Mouse (Mus musculus) Patski (cell line): ENCODE results near the gene Cox15. TPM values are rescaled to one million over a fixed set of nuclear protein-coding genes. Genes with fewer than 3 reads are reported as not detected.

ENCODE experiments used
- ATAC-seq: fragments of 100-300 bp; one replicate; pipeline ENCODE4 v1.8.0; 2021
- CTCF ChIA-PET: fragments of 350-600 bp; sonication (Branson Sonifier 250); formaldehyde crosslinking; loops from one replicate; lab custom pipeline; 2022; ENCODE audit warnings: inconsistent platforms; lab: Charles Lee
- POLR2A ChIA-PET: fragments of 350-600 bp; sonication (Branson Sonifier 250); formaldehyde crosslinking; loops from one replicate; lab custom pipeline; 2022; ENCODE audit warnings: antibody characterized with exemption, inconsistent platforms; lab: Charles Lee
- DNase-seq: peaks from one replicate; pipeline ENCODE4 v3.0.0-alpha.2; 2011; ENCODE audit warnings: low read depth, low spot score
- H3K27me3 ChIP-seq: fragments of 371-371 bp; one replicate; pipeline ENCODE4 v1.5.1; 2021
- CTCF ChIP-seq: fragments of 100-300 bp; IDR thresholded peaks from one replicate; pipeline ENCODE4 v1.5.1; 2021
- in situ Hi-C: fragments of 300-500 bp; cut with MboI; formaldehyde crosslinking; loops from 3 replicates; pipeline ENCODE4 v1.11.1; 2018; ENCODE audit warnings: low pct_unique_long_range_greater_than_20kb, mixed read lengths
- polyA plus RNA-seq: library from polyadenylated mRNA; unstranded; gene quantifications from one replicate; pipeline ENCODE4 v1.2.3, GENCODE M21; 2021

Gene Cox15
- polyA plus RNA-seq, 1 experiment from 2014 or later = 32.7 TPM

GRCm38 (mm10) chr19:43780391-43780790 lies 27.6 kb upstream of the Cox15 start:
- TF ChIP-seq CTCF = no peak
- ChIA-PET CTCF (no interaction called here), POLR2A (interaction anchor here (0.6 to 0.8 kb wide), 2 partner anchors 19 to 147 kb away, joined by 3 to 4 read pairs; no protein-coding TSS in a partner anchor)

GRCm38 (mm10) chr19:43777308-43777707 lies 24.5 kb upstream of the Cox15 start:
- POLR2A ChIA-PET = no interaction called here
- TF ChIP-seq CTCF = no peak

More at GRCm38 (mm10) chr19:43780391-43780790, 27.6 kb upstream of the Cox15 start:
- DNase-seq = no peak
- no peak for ATAC-seq
- peaks cover 81% of the 10 kb centered on the region for H3K27me3 ChIP-seq
- in situ Hi-C loops = no loop called here

GRCm38 (mm10) chr19:43776561-43776960 lies 23.8 kb upstream of the Cox15 start:
- DNase-seq (no peak), ATAC-seq (no peak)
- TF ChIP-seq CTCF = no peak
- POLR2A ChIA-PET = no interaction called here
- CTCF ChIA-PET = interaction anchor here (1.1 kb wide), 1 partner anchor 9 kb away, joined by 3 read pairs; no protein-coding TSS in a partner anchor
- H3K27me3 ChIP-seq = peaks cover 59% of the 10 kb centered on the region
- in situ Hi-C loops = no loop called here

More at GRCm38 (mm10) chr19:43777308-43777707, 24.5 kb upstream of the Cox15 start:
- no peak for DNase-seq
- peaks cover 62% of the 10 kb centered on the region for H3K27me3 ChIP-seq
- ATAC-seq = no peak
- in situ Hi-C loops = no loop called here
- CTCF ChIA-PET = no interaction called here

- TF ChIP-seq CTCF = no peak
- peaks cover 49% of the 10 kb centered on the region for H3K27me3 ChIP-seq
- in situ Hi-C loops = no loop called here
- no peak for DNase-seq
- ChIA-PET POLR2A (interaction anchor here (0.6 kb wide), 1 partner anchor 261 kb away, joined by 3 read pairs; no protein-coding TSS in a partner anchor), CTCF (no interaction called here)
- ATAC-seq = no peak
Measured at GRCm38 (mm10) chr19:43775433-43775832, 22.6 kb upstream of the Cox15 start.

GRCm38 (mm10) chr19:43772311-43772710 lies 19.5 kb upstream of the Cox15 start:
- DNase-seq = no peak
- CTCF ChIA-PET = no interaction called here
- peaks cover 26% of the 10 kb centered on the region for H3K27me3 ChIP-seq
- ATAC-seq = no peak
- in situ Hi-C loops = no loop called here
- POLR2A ChIA-PET = no interaction called here
- no peak for TF ChIP-seq CTCF

GRCm38 (mm10) chr19:43771499-43771969 lies 18.7 kb upstream of the Cox15 start:
- in situ Hi-C loops = no loop called here
- H3K27me3 ChIP-seq = peaks cover 18% of the 10 kb centered on the region
- ATAC-seq (no peak), DNase-seq (no peak)
- CTCF ChIA-PET = no interaction called here
- POLR2A ChIA-PET = no interaction called here
- TF ChIP-seq CTCF = no peak

GRCm38 (mm10) chr19:43770584-43770983 lies 17.8 kb upstream of the Cox15 start:
- POLR2A ChIA-PET = no interaction called here
- in situ Hi-C loops = no loop called here
- ATAC-seq (no peak), DNase-seq (no peak)
- CTCF ChIA-PET = interaction anchor here (0.6 kb wide), 1 partner anchor 22 kb away, joined by 3 read pairs; no protein-coding TSS in a partner anchor
- peaks cover 9% of the 10 kb centered on the region for H3K27me3 ChIP-seq
- TF ChIP-seq CTCF = no peak

- no peak for TF ChIP-seq CTCF
- ChIA-PET POLR2A (no interaction called here), CTCF (interaction anchor here (1.4 kb wide), 1 partner anchor 9 kb away, joined by 3 read pairs; no protein-coding TSS in a partner anchor)
- ATAC-seq (no peak), DNase-seq (no peak)
- no peaks in the 10 kb centered on the region for H3K27me3 ChIP-seq
- in situ Hi-C loops = no loop called here
Measured at GRCm38 (mm10) chr19:43769366-43769960, 16.7 kb upstream of the Cox15 start.

GRCm38 (mm10) chr19:43767549-43768322 lies 14.9 kb upstream of the Cox15 start:
- CTCF ChIA-PET = interaction anchor here (1.2 to 1.9 kb wide), 3 partner anchors 9 to 14 kb away, joined by 3 to 8 read pairs (median 3); no protein-coding TSS in a partner anchor
- POLR2A ChIA-PET = interaction anchor here (0.7 kb wide), 1 partner anchor 91 kb away, joined by 3 read pairs; no protein-coding TSS in a partner anchor
- no peak for TF ChIP-seq CTCF
- ATAC-seq (no peak), DNase-seq (no peak)
- in situ Hi-C loops = no loop called here
- H3K27me3 ChIP-seq = no peaks in the 10 kb centered on the region

- no peak for DNase-seq
- no peak for ATAC-seq
- no peaks in the 10 kb centered on the region for H3K27me3 ChIP-seq
- CTCF ChIA-PET = interaction anchor here (1.2 to 1.9 kb wide), 3 partner anchors 10 to 13 kb away, joined by 3 to 8 read pairs (median 3); no protein-coding TSS in a partner anchor
- in situ Hi-C loops = no loop called here
- TF ChIP-seq CTCF = no peak
- POLR2A ChIA-PET = no interaction called here
Measured at GRCm38 (mm10) chr19:43766451-43766850, 13.7 kb upstream of the Cox15 start.

GRCm38 (mm10) chr19:43762410-43762809 lies 9.6 kb upstream of the Cox15 start:
- in situ Hi-C loops = no loop called here
- ATAC-seq = no peak
- no peak for DNase-seq
- TF ChIP-seq CTCF = no peak
- H3K27me3 ChIP-seq = no peaks in the 10 kb centered on the region
- CTCF ChIA-PET = no interaction called here
- POLR2A ChIA-PET = no interaction called here
